Mouse (Mus musculus): ENCODE data around the gene Akap6.

DNA sequence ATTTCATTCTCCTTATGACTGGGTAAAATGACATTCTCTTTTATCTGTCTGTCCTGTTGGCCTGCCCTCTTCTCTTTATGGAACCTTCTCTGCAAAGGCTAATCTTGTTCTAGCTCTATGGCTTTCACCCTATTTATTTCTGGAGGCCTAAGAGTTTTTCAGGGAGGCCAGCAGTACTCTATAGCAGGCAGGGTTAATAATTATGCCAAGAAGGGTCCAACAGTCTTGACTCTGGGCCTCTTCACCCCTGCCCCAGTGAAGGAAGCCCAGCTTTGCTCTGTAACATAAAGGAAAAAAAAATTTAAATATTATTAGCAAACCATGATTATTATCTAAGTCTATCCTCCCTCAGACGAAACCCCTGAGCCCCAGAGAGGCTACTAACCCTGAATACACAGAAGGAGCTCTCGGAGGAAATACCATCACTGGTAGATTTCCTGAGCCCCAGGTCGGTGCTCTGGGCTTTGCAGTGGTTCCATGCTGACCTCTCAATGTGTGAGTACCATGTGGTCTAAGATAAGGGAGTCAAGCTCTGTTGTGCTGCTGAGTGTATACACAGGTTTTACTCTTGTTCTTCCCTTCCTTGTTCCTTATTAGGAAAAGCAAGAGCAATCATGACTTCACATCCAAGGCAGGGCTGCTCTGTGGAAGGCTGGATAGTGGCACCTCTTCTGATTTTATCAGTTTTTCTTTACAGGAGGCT is 1.6 kb upstream of the Akap6 start:
- no peak for TF ChIP-seq E2F4 (IDR thresholded peaks at IDR 0.05; ENCODE audit: borderline replicate concordance, low read depth, low read length)
- no peak for TF ChIP-seq CTCF (IDR thresholded peaks at IDR 0.05 in 2 of 3, conservative IDR thresholded peaks at IDR 0.05 in 1 of 3; ENCODE audit: control insufficient read depth in 1 of 3, insufficient read depth in 1 of 3, low read depth in 2 of 3, low read length in 3 of 3, poor library complexity in 1 of 3, severe bottlenecking in 1 of 3)
- no peak for TF ChIP-seq EP300 (IDR thresholded peaks at IDR 0.05; ENCODE audit: low read depth in 1 of 2, low read length in 2 of 2)
- no peak for TF ChIP-seq POLR2A (IDR thresholded peaks at IDR 0.05; ENCODE audit: control insufficient read depth in 1 of 2, insufficient read depth in 1 of 2, low read depth in 1 of 2, low read length in 2 of 2, poor library complexity in 1 of 2)
- no peak for TF ChIP-seq ZNF384 (IDR thresholded peaks at IDR 0.05; ENCODE audit: low read depth, low read length)
